Mouse (Mus musculus) stomach, postnatal 0 days (tissue): Measurements from ENCODE around the gene Zbtb20. TPM values are rescaled to one million over a fixed set of nuclear protein-coding genes. Genes with fewer than 3 reads are reported as not detected.

ENCODE experiments used
- ATAC-seq: fragments of 200-750 bp; cut with Nextera tagmentation; 2 replicates; pipeline ENCODE4 v1.8.0; 2017; ENCODE audit not compliant: low FRiP score, low TSS enrichment
- DNase-seq: peaks from one replicate; pipeline ENCODE4 v3.0.0-alpha.2; 2016; ENCODE audit warnings: low spot score
- H3K27ac ChIP-seq: fragments of 300-500 bp; sonication (generic); replicated peaks from 2 replicates; pipeline ENCODE4 v1.5.1; 2014; ENCODE audit warnings: mild to moderate bottlenecking, control low read depth
- H3K27me3 ChIP-seq: fragments of 300-500 bp; sonication (generic); 2 replicates; pipeline ENCODE4 v1.6.1; 2014; ENCODE audit warnings: low read length; ENCODE audit not compliant: control insufficient read depth, insufficient read depth
- H3K36me3 ChIP-seq: fragments of 300-500 bp; sonication (generic); 2 replicates; pipeline ENCODE4 v1.6.1; 2014; ENCODE audit warnings: low read length, mixed read lengths; ENCODE audit not compliant: control insufficient read depth, insufficient read depth
- H3K4me1 ChIP-seq: fragments of 300-500 bp; sonication (generic); replicated peaks from 2 replicates; pipeline ENCODE4 v1.6.1; 2014; ENCODE audit warnings: antibody characterized with exemption; ENCODE audit not compliant: control insufficient read depth, insufficient read depth
- H3K4me2 ChIP-seq: fragments of 300-500 bp; sonication (generic); replicated peaks from 2 replicates; pipeline ENCODE4 v1.6.1; 2014; ENCODE audit warnings: low read depth, mild to moderate bottlenecking, control low read depth, moderate library complexity
- H3K4me3 ChIP-seq: fragments of 300-500 bp; sonication (generic); 2 replicates; pipeline ENCODE4 v1.5.1; 2014; ENCODE audit warnings: low read depth, low read length, control low read depth
- H3K9ac ChIP-seq: fragments of 300-500 bp; sonication (generic); 2 replicates; pipeline ENCODE4 v1.6.1; 2014; ENCODE audit warnings: mild to moderate bottlenecking, low read length, control low read depth, mixed read lengths
- H3K9me3 ChIP-seq: fragments of 300-500 bp; sonication (generic); 2 replicates; pipeline ENCODE4 v1.6.1; 2016; ENCODE audit warnings: low read length; ENCODE audit not compliant: control insufficient read depth
- CTCF ChIP-seq: IDR thresholded peaks from 2 replicates; pipeline ENCODE4 v1.5.1; 2016; ENCODE audit warnings: antibody characterized with exemption, low read depth, mild to moderate bottlenecking, moderate library complexity
- EP300 ChIP-seq: optimal IDR thresholded peaks from 2 replicates; pipeline ENCODE3; 2016; ENCODE audit warnings: antibody characterized with exemption
- WGBS: fragments of 180-500 bp; shearing (Covaris S2); extraction: QIAGEN DNeasy Blood & Tissue Kit; methylation state at CpG from one replicate; pipeline ENCODE4 v1.1.7; 2014; 5-methylcytosine and 5-hydroxymethylcytosine counted together
- polyA plus RNA-seq: library from polyadenylated mRNA; unstranded; fragments of >200 nt; fragmentation: Nextera tagmentation; extraction: Ambion mirVana; gene quantifications from 2 replicates; pipeline ENCODE4 v1.2.1, GENCODE M21; 2015

Zbtb20 gene
- polyA plus RNA-seq, 1 experiment from 2014 or later: 15.7 TPM

DNA sequence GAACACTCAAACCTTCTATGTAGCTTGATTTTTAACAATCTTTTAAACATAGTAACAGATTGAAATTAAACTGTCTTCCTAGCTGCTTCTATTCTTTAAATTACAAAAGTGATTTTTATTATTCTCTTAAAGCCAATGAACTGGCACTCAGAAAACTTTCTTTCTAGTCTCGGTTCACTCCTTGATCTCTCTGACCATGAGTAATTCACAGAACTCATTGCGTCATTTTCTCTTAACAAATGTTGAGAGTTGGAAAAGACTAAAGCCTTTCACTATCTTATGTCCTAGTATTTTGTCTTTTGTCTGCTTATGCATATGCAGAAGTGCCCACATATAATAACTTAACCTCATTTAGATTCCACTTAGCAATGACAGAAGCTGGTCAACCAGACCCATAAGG is 525.3 kb downstream of the Zbtb20 start:
- WGBS: 70% methylated on average over 2 of the region's 2 CpGs
- TF ChIP-seq EP300 (no peak), CTCF (no peak)
- no peak overlapping the region for H3K9ac ChIP-seq
- H3K27ac ChIP-seq: no peak overlapping the region
- H3K4me1 ChIP-seq: no peaks in the 10 kb centered on the region
- no peak for ATAC-seq
- H3K4me3 ChIP-seq: no peak overlapping the region
- no peak for DNase-seq
- no peaks in the 10 kb centered on the region for H3K27me3 ChIP-seq
- H3K4me2 ChIP-seq: no peak overlapping the region
- H3K36me3 ChIP-seq: no peaks in the 10 kb centered on the region
- no peaks in the 10 kb centered on the region for H3K9me3 ChIP-seq

- 42% methylated on average over 4 of the region's 4 CpGs for WGBS
Observed at GRCm38 (mm10) chr16:43402888-43403287, 527.2 kb downstream of the Zbtb20 start.

DNA sequence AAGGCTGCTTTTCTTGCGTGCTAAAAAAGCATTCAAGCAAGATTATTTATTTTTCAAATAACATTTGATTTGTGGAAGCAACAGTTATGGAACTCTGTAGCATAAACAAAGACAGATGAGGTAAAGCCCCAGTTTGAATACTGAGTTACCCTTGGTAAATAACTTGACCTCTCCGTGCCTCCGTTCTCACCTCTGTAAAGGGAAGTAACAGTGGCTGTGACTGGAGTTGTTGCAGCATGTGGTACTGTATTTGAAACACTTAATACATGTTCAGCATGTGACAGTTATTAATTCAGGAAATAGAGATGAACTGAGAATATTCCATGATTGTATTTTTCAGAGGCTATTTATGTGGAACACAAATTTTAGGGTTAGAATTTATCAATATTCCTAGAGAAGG is 529.4 kb downstream of the Zbtb20 start:
- no peaks in the 10 kb centered on the region for H3K4me1 ChIP-seq
- no peaks in the 10 kb centered on the region for H3K9me3 ChIP-seq
- no peak for ATAC-seq
- no peaks in the 10 kb centered on the region for H3K36me3 ChIP-seq
- H3K4me2 ChIP-seq: no peak overlapping the region
- H3K4me3 ChIP-seq: no peak overlapping the region
- no peak overlapping the region for H3K9ac ChIP-seq
- 84% methylated on average over 3 of the region's 3 CpGs for WGBS
- H3K27me3 ChIP-seq: no peaks in the 10 kb centered on the region
- TF ChIP-seq EP300: no peak
- no peak for TF ChIP-seq CTCF
- DNase-seq: no peak
- no peak overlapping the region for H3K27ac ChIP-seq

More at GRCm38 (mm10) chr16:43402888-43403287, 527.2 kb downstream of the Zbtb20 start:
- Histone ChIP-seq H3K9ac (no peak overlapping the region), H3K4me2 (no peak overlapping the region), H3K27me3 (no peaks in the 10 kb centered on the region), H3K9me3 (no peaks in the 10 kb centered on the region), H3K36me3 (no peaks in the 10 kb centered on the region), H3K4me3 (no peak overlapping the region), H3K27ac (no peak overlapping the region), H3K4me1 (no peaks in the 10 kb centered on the region)
- no peak for DNase-seq
- TF ChIP-seq CTCF: no peak
- no peak for TF ChIP-seq EP300
- no peak for ATAC-seq

DNA sequence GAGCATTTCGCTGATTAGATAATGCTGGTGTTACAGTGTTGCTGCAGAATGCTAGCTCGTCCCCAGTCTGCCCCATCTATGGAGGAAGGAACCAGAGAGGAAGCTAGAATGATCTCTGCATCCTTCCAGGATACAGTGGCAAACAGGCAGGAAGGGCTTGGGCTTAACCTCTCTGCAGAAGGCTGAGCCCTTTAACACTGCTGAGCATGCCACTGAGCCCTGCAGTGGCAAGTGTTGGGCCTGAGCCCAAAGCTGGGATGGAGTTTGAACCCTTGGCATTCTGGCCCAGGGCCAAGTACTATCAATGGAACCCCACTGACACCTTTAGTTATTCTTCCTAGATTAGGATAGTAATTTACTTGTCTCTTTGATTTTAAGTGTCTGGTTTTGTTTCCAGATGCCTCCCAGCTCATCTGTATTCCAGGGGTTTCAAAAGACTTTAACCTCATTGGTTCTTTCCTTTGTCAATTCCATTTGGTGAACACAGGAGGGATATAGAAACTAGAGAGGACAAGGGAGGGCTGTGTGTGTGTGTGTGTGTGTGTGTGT is 532.0 kb downstream of the Zbtb20 start:
- H3K9ac ChIP-seq: no peak overlapping the region
- H3K4me2 ChIP-seq: no peak overlapping the region
- no peak for DNase-seq
- no peaks in the 10 kb centered on the region for H3K36me3 ChIP-seq
- H3K9me3 ChIP-seq: no peaks in the 10 kb centered on the region
- ATAC-seq: no peak
- no peak overlapping the region for H3K27ac ChIP-seq
- no peaks in the 10 kb centered on the region for H3K4me1 ChIP-seq
- no peak overlapping the region for H3K4me3 ChIP-seq
- no peaks in the 10 kb centered on the region for H3K27me3 ChIP-seq
- no peak for TF ChIP-seq EP300
- no peak for TF ChIP-seq CTCF
- 66% methylated on average over 2 of the region's 2 CpGs for WGBS

DNA sequence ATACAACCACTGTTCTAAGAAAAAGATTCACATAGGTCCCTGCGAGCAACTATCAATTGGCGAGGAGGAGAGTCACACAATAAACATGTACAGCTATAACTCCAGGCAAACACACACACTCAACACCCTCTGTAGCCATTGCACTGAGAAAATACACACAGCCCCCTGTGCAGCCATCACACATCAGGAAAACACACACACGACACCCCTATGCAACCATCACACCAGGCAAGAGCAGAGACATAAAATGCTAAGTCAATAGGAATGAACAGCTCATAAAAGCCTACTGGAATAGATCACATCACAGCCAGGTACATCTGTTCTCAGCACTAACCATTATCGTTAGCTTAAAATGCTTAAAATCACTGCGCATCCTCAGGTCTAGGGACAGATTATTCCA is 532.9 kb downstream of the Zbtb20 start:
- Histone ChIP-seq H3K4me3 (no peak overlapping the region), H3K27me3 (no peaks in the 10 kb centered on the region), H3K9me3 (no peaks in the 10 kb centered on the region), H3K27ac (no peak overlapping the region), H3K4me2 (no peak overlapping the region), H3K9ac (no peak overlapping the region), H3K36me3 (no peaks in the 10 kb centered on the region), H3K4me1 (no peaks in the 10 kb centered on the region)
- no peak for ATAC-seq
- TF ChIP-seq EP300 (no peak), CTCF (no peak)
- 90% methylated on average over 5 of the region's 5 CpGs for WGBS
- no peak for DNase-seq

DNA sequence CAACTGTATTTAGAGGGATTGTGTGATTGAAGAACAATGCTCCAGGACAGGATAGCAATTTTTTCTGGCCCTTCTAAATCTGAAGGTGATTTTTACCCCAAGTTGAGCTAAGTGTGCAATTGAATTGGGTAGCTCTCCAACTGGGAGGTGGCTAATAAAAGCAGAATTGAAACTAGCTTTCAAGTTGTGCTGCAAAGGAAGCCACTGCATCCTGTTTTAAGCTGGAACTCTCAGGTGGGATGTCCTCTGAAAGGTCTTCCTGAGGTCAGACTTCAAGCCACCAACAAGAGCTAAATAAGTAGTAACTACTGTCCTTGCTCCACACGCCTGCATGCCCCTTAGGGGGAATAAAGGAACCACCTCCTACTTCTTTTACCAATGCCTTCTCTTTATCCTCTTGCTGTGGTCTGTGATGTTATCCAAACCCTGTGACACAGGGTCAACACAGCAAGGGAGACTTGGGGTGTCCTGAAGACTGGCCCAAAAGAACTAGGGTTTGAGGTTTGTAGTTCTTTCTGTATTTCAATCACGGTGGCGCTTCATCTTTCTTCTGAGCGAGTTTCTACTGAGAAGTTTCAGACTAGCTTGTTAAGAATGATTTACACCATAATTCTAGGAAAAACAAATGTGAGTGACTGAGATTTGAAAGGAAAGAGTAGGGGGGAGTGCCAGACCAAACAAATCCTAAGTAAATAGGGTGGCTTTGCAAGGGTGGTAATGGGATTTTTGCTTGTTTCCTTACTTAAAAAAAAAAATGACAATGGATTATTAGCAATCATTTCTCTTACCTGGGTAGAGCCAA is 533.6 kb downstream of the Zbtb20 start:
- Histone ChIP-seq H3K4me1 (no peaks in the 10 kb centered on the region), H3K27me3 (no peaks in the 10 kb centered on the region), H3K4me3 (no peak overlapping the region), H3K36me3 (no peaks in the 10 kb centered on the region), H3K9ac (no peak overlapping the region), H3K4me2 (no peak overlapping the region), H3K27ac (no peak overlapping the region), H3K9me3 (no peaks in the 10 kb centered on the region)
- WGBS: 48% methylated on average over 4 of the region's 4 CpGs
- no peak for ATAC-seq
- DNase-seq: no peak
- TF ChIP-seq EP300 (no peak), CTCF (no peak)
